Mouse (Mus musculus) right cerebral cortex, postnatal 25 days (tissue): ENCODE data around the gene Zfp667.
A peak's percentile ranks its signal among the peaks of the same experiment; 100 is the strongest.
"Not testable (repeated sequence)": the region's sequence is repeated elsewhere in the genome, so short reads cannot be mapped to it uniquely, and the experiment has no call there.

ENCODE experiments used
- DNase-seq: peaks from one replicate; pipeline ENCODE4 v3.0.0; 2022

The Zfp667 gene

DNA sequence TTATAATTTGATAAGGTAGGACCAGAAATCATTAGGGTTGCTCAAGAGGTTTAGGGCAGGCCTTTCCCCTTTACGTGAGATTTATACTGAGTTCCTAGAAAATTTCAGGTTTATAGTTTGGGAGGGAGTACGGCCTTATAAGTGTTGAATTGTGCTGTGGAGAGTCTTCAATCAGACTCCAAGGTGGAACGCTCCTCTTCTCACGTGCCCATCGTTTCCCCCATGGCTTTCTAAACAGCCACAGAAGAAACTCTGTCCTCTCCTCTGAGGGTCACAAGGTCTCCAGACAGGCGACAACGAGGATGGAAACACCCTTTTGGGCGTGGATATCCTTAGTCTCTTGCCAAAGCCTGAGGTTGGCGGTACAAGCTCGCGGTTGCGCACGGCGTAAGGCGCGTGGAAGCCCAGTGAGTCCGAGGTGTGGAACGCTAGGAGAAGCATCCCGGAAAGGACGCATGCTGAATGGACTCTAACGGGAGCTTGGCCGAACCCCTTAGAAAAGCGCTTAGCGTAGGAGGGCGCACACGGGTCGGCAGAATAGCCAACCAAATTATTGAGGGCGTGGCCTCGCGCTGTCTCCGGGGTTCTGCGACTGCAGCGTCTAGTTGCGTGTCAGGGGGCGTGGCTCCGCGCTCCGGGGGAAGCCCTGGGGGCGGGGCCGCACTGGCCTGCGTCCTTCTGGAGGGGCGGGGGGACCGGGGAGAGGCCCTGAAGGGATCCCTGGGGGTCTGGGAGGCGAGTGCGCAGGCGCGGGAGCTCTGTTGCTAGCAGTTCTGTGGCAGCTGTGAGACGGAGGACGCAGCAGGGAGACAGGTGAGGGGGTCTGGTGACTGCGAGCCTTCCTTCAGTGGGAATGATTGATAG is at the start of gene Zfp667:
Gene Zfp667 (plus strand): TSS at position 738 of the 864 bp plus-strand sequence.
- DNase-seq: peak; percentile 97

DNA sequence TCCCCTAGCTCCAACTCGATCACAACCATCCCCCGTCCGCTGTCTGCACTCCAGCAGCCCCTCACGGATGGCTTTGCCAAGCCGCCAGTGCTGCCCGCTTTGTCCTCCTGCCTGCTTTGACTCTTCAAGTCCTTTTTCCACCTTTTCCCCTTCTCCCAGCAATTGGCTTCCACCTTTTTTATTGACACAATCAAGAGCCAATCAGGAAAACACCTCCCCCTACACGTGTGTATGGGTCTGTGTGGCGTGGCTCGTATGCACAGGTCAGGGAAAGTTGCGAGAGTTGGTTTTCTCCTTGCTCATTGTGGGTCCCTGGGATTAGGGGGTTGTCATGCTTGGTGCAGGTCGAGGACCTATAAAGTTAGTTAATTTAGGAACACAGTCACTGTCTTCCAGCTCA is 46.6 kb upstream of the Zfp667 start:
- no peak for DNase-seq

DNA sequence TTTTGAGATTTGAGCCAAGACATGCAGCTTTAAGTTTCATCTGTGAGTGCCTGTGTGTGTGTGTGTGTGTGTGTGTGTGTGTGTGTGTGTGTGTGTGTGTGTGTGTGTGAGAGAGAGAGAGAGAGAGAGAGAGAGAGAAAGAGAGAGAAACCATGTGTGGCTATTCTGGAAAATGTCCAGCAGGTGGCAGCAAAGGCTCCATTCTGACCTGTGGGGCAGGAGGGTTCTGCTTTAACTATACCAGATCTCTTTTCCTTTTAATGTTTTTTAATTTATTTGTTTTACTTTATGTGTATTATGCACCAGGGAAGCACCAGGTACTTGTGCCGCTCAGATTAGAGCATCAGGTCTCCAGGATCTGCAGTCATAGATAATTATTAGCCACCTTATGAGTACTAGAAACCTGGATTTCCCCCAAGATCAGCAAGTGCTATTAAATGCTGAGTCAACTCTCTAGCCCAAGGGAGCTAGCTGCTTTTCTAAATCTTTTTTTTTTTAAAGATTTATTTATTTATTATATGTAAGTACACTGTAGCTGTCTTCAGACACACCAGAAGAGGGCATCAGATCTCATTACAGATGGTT is 45.4 kb upstream of the Zfp667 start:
- not testable (repeated sequence) for DNase-seq

DNA sequence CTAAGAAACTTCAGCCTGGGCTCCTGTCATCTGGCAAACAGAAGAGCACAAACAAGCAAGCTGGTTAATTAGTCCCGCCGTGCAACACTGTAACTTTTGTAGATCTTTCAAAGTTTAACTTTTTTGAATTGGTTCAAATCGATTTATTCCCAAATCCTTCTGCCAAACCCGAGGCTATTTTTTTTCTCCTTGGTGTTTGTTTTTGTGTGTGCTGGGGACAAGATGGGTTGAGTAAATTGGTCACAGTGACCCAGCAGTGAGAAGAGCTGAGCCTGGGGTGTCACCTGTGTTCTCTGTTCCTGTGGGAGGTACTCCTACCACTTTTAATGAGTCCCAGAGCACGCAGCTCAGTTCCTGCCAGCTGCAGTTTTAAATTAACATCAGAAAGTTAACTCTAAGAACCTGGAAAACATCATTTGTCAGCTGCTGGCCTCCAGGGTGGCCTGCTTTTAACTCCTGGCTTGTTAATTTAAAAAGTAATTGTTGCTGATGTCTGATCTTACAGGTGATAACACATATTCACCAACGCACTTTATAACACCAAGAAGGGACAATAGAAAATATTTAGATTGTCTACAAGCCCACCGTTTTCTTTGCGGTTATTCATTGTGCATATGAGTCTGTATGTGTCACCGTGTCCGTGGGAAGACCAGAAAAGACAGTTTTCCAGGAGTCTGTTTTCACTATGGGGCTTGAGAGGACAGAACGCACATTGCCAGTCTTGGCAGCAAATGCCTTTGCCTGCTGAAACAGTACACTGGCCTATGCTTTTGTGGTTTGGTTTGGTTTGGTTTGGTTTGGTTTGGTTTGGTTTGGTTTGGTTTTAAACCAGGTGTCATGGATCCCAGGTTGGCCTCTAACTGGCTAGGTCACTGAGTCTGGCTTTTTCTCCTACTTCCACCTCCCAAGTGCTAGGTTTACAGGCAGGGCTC is 41.8 kb upstream of the Zfp667 start:
- DNase-seq: no peak

DNA sequence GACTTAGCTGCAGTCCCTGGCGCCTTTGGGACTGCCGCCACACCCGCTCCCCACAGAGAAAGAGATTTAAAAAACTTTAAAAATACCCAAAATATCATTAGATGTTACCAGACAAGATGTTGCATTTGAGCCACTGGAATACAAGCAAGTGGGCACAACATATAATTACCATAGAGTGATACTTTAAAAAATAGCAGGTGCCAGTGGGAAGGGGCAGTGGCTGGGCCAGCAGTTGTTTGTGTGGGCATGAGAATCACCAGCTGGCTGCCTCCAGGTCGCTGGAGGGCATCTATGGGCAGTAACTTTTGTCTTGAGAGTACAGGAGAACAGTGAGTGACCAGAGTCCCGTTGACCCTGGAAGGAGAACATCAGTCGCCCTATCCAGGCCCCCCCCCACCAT is 34.0 kb upstream of the Zfp667 start, which contains the start of gene Epp13:
Gene Epp13 (plus strand): TSS at position 301 of the 400 bp plus-strand sequence.
- no peak for DNase-seq

DNA sequence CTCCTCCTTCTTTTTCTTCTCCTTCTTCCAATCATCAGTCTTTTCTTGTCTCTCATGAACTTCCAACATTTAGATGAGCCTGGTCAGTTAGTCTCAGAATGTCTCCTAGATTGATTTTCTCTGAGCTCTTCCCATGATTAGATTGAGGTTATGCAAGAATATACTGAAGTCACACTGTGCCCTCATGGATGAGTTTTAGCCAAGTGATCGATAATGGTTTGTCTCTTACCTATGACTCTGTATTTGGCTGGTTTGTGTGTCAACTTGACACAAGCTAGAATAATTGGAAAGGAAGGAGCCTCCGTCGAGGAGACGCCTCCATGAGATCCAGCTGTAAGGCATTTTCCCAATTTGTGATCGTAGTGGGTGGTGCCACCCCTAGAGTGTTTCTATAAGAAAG is 31.9 kb upstream of the Zfp667 start:
- DNase-seq: no peak

DNA sequence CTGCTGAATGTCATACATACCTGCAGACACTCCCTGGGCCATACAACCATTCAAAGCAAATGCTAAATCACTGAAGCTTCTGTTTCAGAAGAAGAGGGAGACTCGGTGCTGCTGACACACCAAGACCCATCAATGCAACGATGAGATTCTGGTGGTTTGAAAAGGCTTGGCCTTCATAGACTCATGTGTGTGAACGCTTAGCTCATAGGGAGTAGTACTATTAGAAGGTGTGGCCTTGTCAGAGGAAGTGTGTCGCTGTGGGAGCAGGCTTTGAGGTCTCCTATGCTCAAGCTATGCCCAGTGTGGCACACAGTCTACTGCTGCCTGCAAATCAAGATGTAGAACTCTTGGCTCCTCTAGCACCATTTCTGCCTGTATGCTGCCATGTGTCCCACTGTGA is 29.0 kb upstream of the Zfp667 start:
- no peak for DNase-seq

DNA sequence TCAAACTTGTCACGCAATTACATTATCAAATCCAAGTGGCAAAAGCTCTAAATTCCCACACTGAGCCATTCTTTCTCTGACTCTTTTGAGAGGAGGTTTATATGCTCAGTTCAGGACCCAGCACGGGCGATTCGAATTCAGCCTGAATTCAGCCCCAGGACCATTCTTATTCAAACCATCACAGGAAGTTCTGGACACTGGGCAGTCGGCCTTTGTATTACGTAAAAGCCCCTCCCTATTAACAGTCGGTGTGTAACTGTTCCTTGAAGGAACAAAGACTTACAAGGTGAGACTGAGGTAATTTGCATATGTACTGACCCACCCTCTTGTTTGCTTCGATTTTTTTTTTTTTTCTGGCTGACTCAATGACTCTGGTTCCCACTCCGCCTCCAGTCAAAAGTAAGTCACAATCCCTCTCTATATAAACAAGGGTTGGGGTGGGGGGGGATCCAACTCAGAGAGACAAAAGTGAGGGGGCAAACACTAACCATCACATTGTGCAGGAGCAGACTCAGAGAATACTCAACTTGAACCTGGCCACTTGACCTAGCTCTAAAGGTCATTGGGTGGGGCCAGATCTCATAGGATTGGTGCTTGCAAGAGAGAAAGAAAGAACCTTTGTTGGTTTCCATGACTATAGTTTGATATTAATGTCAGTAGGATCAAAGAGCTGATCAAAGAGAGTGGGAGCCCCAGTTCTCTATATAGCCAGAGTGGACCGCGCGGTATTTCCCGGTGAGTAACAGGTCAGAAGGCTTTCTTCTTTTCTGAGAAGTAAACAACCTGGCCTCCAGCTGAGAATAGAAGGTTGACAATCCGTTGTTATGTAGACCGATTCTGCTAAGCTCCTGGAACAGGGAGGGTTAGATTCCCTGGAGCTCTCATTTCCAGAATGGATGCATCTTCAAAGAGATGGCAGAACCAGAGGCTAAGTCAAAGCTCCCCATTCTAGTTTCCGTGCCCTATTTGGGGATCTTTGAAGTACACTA is 27.9 kb upstream of the Zfp667 start:
- no peak for DNase-seq

DNA sequence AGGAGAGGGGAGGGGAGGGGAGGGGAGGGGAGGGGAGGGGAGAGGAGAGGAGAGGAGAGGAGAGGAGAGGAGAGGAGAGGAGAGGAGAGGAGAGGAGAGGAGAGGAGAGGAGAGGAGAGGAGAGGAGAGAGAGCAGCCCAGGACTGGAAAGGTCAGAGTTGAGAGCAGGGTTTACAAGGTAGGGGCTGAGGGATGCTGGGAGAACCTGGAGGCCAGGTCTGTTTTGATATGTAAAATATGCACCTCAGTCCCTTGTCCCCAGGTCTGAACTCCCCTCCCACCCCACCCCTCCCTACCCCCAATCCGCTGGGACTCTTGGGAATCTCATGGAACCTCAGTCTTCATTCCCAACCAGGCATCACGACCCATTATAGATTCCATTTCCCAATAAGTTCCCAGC is 26.4 kb upstream of the Zfp667 start:
- not testable (repeated sequence) for DNase-seq

DNA sequence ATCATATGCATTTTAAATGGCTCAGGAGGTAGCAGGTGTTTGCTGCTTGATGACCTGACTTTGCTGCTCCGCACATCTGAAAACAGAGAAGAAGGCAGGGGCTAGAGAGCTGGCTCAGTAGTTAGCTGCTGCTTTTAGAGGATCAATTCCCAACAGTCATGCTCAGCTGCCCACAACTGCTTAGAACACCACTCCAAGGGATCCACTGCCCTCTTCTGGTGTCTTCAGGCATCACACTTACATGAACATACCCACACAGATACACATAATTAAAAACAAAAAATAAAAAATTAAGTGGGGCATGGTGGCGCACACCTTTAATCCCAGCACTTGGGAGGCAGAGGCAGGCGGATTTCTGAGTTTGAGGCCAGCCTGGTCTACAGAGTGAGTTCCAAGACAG is 24.3 kb upstream of the Zfp667 start:
- DNase-seq: no peak

DNA sequence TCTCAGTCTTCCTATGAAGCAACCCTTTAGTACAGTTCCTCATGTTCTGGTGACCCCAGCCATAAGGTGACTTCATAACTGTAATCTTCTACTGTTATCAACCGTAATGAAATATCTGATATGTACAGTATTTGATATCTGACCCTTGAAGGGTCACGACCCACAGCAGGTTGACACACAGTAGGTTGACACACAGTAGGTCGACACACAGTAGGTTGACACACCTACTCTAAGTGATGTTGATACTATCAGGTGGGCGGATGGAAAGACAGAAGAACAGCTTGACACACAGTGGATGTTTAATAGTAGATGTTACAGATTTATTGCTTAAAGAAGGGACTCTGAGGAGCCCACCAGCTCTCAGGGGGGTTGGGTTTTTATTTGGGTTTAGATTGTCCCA is 23.4 kb upstream of the Zfp667 start:
- DNase-seq: no peak

DNA sequence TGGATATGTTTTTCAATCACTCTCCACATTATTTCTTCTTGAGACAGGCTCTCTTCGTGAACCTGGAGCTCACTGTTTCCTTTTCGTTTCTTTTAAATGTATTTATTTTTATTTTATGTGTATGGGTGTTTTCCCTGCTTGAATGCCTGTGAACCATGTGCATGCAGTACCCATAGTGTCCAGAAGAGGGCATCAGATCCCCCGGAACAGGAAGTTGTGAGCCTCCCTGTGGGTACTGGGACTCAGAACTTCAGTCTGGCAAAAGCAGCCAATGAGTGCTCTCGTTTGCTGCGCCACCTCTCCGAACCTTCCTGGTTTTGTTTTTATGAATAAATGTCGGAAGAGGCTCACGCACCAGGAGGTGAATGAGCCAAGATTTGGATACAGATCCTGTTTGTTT is 20.7 kb upstream of the Zfp667 start:
- no peak for DNase-seq

DNA sequence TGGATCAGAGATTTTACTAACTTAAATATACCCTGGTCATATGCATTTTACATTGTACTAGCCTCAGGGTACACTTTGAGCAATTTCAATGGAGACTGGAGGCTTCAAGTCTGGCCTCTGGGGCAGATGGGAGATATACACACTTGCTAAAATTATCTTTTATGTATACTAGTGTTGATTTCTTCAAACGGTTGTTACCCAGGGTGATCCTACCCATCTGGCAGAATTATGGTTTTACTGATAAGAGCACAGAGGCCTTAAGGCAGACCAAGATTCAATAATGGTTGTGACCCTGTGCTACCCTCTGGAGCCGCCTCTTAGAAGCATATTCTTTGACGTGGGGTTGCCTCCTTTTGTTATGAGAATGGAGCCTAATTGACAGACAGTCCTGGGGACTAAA is 8.5 kb upstream of the Zfp667 start:
- no peak for DNase-seq

DNA sequence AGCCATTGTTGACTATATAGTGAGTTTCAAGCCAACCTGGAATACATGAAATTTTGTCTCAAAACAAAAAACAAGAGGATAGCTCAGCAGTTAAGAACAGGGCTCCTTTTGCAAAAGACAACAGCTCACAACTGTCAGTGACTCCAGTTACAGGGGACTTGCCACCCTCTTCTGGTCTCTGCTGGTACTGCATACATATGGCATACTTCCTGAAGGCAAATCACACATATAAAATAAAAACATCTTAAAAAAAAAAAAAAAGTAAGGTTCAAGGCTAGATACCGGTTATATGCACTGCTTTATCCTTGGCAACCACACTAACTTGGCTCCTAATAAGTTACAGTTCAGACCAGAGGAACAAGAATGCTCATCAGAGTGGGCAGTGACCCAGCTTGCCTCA is 3.6 kb upstream of the Zfp667 start:
- DNase-seq: peak; percentile 66

DNA sequence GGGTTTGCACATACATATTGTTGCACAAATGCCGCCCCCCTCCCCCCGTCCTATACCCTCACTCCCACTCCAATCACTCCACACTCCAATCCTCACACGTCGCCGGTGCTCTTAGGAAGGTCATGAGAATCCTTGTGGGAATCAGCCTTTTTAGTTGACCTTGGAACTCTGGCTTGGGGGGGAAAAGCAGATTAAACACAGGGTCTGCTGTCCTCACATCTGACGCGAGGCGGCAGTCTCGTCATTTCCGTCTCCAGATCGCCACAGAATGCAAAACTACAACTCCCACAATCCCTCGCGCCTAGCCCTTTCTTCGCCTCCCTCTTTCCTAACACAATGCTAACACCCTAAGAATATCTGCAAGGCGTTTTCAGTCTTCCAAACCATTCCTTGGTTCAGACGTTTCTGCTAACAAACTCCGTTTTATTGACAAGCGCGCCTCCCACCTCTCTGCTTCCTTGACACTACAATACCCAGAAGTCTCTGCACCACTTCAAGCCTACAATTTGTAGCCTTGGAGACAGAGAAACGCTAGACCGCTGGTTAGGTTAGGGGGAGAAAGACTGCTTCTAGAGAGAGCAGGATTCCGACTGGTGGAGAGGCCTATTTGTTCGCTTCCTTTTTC is 2.8 kb upstream of the Zfp667 start:
- DNase-seq: peak; percentile 84

DNA sequence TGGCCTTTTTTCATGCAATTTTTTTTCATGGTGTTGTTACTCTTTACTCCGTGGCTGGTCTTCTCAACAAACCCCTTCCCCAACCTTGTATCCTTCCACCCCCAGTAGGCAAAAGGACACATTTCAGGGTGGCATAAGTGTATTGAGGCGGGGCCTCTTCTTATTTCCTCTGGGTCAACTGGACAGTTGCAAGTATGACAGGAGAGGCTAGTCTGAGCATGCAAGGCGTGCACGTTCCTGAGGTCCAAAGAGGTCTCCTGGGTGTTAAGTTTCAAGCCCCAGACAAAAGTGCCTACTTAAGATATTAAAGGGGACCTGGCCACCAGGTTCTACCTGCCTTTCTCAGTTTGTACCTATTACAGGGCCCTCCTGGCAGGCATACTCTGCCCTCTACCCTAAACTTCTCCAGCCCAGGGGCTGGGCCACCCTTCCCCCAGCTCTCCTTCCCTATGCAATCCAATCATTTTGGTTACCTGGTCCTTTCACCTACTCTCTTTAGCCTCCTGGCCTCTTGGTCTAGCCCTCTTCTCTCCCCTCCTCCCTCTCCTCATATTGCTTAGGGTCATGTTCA is 1.9 kb upstream of the Zfp667 start:
- no peak for DNase-seq

DNA sequence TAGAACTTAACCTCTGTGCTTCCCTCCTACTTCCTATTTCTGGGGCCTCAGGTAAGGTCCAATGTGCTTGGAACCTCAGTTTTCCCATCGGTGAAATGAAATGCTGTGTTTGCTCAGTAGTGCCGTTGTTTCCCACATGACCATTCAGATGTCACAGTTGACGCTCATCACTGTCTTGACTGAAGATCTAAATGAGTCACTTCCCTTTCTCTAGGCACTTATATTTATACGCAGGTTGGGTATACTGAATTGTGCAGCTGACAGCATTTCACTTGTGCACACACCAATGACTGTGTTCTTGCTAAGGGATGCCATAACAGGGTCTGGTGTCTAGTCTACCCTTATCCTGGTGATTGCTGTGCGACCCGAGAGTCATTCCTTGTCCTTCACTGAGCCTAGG is 1.0 kb upstream of the Zfp667 start:
- no peak for DNase-seq

DNA sequence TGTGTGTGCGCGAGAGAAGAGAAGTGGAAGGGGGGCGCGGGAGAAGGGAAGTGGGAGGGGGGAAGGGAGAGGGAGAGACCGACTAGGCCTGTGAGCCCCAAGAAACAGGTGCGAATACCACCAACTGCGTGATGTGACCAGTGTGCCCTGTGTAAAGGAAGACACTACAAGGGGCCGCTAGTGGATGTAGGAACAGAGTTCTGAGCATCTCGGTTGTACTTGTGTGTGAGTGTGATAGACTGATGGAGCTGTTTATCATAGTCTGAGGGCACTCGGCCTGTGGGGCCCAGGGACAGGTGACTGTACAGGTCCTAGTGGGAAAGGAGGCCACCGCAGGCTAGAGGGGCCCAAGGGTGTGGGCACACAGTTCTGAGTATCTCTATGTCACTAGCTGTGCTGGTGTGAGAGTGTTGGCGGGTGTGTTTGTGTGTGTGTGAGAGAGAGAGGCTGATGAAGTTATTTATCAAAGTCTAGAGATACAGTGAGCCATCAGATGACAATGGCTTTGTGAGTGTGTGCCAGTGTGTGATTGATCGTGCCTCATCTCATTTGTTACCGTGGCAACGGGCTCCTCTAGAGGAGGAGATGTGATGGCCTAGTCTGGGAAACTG is 647 bp downstream of the Zfp667 start:
- peak; percentile 16 for DNase-seq

DNA sequence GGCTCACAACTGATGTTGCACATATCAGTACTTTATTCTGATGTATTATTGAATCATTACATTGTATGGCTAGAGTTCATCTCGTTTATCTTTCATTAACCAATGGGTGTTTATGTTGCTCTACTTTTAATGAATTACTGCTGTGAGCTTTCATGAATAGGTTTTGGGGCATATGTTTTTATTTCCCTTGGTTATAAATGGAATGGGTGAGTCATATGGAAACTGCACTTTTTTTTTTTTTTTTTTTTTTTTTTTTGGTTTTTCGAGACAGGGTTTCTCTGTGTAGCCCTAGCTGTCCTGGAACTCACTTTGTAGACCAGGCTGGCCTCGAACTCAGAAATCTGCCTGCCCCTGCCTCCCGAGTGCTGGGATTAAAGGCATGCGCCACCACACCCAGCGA is 4.7 kb downstream of the Zfp667 start:
- not testable (repeated sequence) for DNase-seq

DNA sequence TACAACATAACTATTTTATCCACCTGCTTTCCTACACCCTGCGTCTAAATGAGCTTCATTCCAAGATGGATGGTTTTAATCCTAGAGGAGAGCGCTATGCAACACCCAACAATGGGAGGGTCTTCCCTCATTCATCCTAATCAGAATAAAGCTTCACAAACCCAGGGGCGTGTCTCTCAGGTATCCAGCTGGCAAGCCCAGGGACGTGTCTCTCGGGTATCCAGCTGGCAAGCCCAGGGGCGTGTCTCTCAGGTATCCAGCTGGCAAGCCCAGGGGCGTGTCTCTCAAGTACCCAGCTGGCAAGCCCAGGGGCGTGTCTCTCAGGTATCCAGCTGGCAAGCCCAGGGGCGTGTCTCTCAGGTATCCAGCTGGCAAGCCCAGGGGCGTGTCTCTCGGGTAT is 14.4 kb downstream of the Zfp667 start:
- not testable (repeated sequence) for DNase-seq
